Mouse (Mus musculus) layer of hippocampus, postnatal 14 days (tissue): ENCODE data around the gene Ikzf3. TPM values are rescaled to one million over a fixed set of nuclear protein-coding genes. Genes with fewer than 3 reads are reported as not detected.

Experiments used
- total RNA-seq, 2 experiments: library from RNA; stranded (reverse); gene quantifications; 2 replicates each; pipeline ENCODE4 v1.2.3; 2021

Ikzf3 gene
- total RNA-seq, 2 experiments from 2014 or later: 0.21 TPM; not detected in 1

Other genes starting within 250 kb of the Ikzf3 start
- 100 to 1,000 TPM; 113 to 124 TPM for gene Neurod2, start 216.4 kb downstream of the Ikzf3 start, total RNA-seq
- 10 to 100 TPM; 33.6 to 46.7 TPM for gene Ppp1r1b, start 197.6 kb downstream of the Ikzf3 start, total RNA-seq
- 10 to 100 TPM; 22.6 to 24.8 TPM for gene Stard3, start 187.7 kb downstream of the Ikzf3 start, total RNA-seq
- gene Tcap, start 162.2 kb downstream of the Ikzf3 start, total RNA-seq: 1 to 10 TPM in 1 of 2 experiments, under 1 TPM in 1; 0.94 to 1.3 TPM
- under 1 TPM; 0.28 to 0.38 TPM for gene Pnmt, start 159.6 kb downstream of the Ikzf3 start, total RNA-seq
- gene Pgap3, start 145.5 kb downstream of the Ikzf3 start, total RNA-seq: 10 to 100 TPM; 10.0 to 10.1 TPM
- gene Erbb2, start 133.6 kb downstream of the Ikzf3 start, total RNA-seq: 1 to 10 TPM; 2.4 to 2.9 TPM
- gene Mien1, start 107.0 kb downstream of the Ikzf3 start, total RNA-seq: 100 to 1,000 TPM in 1 of 2 experiments, 10 to 100 TPM in 1; 87.7 to 102 TPM
- 1 to 10 TPM; 1.1 to 1.6 TPM for gene Grb7, start 99.6 kb downstream of the Ikzf3 start, total RNA-seq
- under 1 TPM in 1 of 2 experiments, not detected in 1; 0.31 TPM for gene Zpbp2, start 5.1 kb upstream of the Ikzf3 start, total RNA-seq
- gene Ormdl3, start 41.3 kb upstream of the Ikzf3 start, total RNA-seq: 10 to 100 TPM; 49.1 to 57.6 TPM
- gene Lrrc3c, start 52.3 kb upstream of the Ikzf3 start, total RNA-seq: not detected
- 10 to 100 TPM; 10.1 to 13.3 TPM for gene Gm12355, start 79.6 kb upstream of the Ikzf3 start, total RNA-seq
- not detected for gene Gsdma3, start 80.3 kb upstream of the Ikzf3 start, total RNA-seq
- gene Gsdma2, start 100.7 kb upstream of the Ikzf3 start, total RNA-seq: not detected
- not detected for gene Gsdma, start 118.3 kb upstream of the Ikzf3 start, total RNA-seq
- gene Psmd3, start 136.5 kb upstream of the Ikzf3 start, total RNA-seq: 100 to 1,000 TPM; 122 to 126 TPM
- not detected for gene Csf3, start 155.2 kb upstream of the Ikzf3 start, total RNA-seq
- gene Med24, start 183.4 kb upstream of the Ikzf3 start, total RNA-seq: 100 to 1,000 TPM; 109 to 110 TPM
- 1,000 to 10,000 TPM; 1,264 to 1,291 TPM for gene Thra, start 194.6 kb upstream of the Ikzf3 start, total RNA-seq
- gene Nr1d1, start 229.3 kb upstream of the Ikzf3 start, total RNA-seq: 10 to 100 TPM; 53.3 to 65.3 TPM
- 100 to 1,000 TPM; 149 to 161 TPM for gene Msl1, start 249.5 kb upstream of the Ikzf3 start, total RNA-seq